Mouse (Mus musculus) CH12.LX (cell line): ENCODE data around the gene 2010300C02Rik.

Experiments
- JUND ChIP-seq: conservative IDR thresholded peaks from 2 replicates; pipeline ENCODE4 v1.6.1; 2011; ENCODE audit warnings: low read depth, low read length, improper control_type of control experiment
- NELFE ChIP-seq: IDR thresholded peaks from 2 replicates; pipeline ENCODE4 v1.6.1; 2011; ENCODE audit warnings: low read depth, low read length, improper control_type of control experiment
- POLR2A ChIP-seq: IDR thresholded peaks from 2 replicates; pipeline ENCODE4 v1.6.1; 2011; ENCODE audit warnings: low read depth, mild to moderate bottlenecking, improper control_type of control experiment, low read length
- TCF12 ChIP-seq: IDR thresholded peaks from 2 replicates; pipeline ENCODE4 v1.6.1; 2014; ENCODE audit warnings: low read depth, mild to moderate bottlenecking, inconsistent platforms, low read length, improper control_type of control experiment
- USF1 ChIP-seq: IDR thresholded peaks from 2 replicates; pipeline ENCODE4 v1.6.1; 2014; ENCODE audit warnings: low read depth, mild to moderate bottlenecking, inconsistent platforms, low read length, improper control_type of control experiment
- ZKSCAN1 ChIP-seq: IDR thresholded peaks from 2 replicates; pipeline ENCODE4 v1.6.1; 2012; ENCODE audit warnings: low read depth, inconsistent platforms, low read length, improper control_type of control experiment, borderline replicate concordance

DNA sequence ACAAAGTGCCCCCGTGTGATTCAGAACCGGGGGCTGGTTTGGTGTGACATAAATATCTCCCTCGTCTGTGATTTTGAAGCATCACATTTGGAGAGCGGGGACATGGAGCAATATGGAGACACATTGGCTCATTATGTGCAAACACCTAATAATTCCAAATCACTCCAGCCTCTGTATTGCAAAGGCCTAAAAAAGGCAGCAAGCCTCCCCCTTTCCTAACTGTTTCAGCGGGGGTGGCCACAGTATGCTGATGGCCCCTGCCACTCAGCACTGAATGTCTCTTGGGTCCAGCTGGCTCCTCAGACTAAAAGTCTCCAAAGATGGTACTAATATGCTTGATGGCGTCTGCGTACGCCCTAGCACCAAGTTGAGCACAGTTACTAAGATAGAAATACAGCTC lies 45.6 kb downstream of the 2010300C02Rik start:
- no peak for TF ChIP-seq TCF12
- no peak for TF ChIP-seq NELFE
- TF ChIP-seq JUND, result no peak
- no peak for TF ChIP-seq POLR2A
- TF ChIP-seq ZKSCAN1, result no peak
- no peak for TF ChIP-seq USF1
